Mouse (Mus musculus) MEL (cell line): ENCODE measurements at regions not wholly inside any gene's neighbourhood (a gene's known extent, or its start where the extent isn't known, plus 50 kb on each side); places are given as distances from the start of the nearest gene placed in this dataset.

Experiments used
- DNase-seq: peaks from one replicate; pipeline ENCODE4 v3.0.0; 2011; ENCODE audit warnings: low read depth, low spot score
- H3K27ac ChIP-seq: 2 replicates; pipeline ENCODE4 v1.5.1; 2012; ENCODE audit warnings: low read depth, mild to moderate bottlenecking, control low read depth, low read length, moderate library complexity; ENCODE audit not compliant: control insufficient read depth
- H3K27me3 ChIP-seq, 2 experiments: fragments of 150-350 bp in 1 of 2; sonication (generic) in 1 of 2; 2 replicates each; pipeline ENCODE4 v1.6.1; 2012; ENCODE audit warnings: low read length in 2 of 2, mild to moderate bottlenecking in 2 of 2, improper control_type of control experiment in 1 of 2, moderate library complexity in 1 of 2; ENCODE audit not compliant: insufficient read depth in 2 of 2, control insufficient read depth in 1 of 2
- H3K36me3 ChIP-seq, 2 experiments: 2 replicates each; pipeline ENCODE4 v1.6.1; 2012 to 2014; ENCODE audit warnings: low read length in 2 of 2, improper control_type of control experiment in 1 of 2, inconsistent platforms in 1 of 2, mild to moderate bottlenecking in 1 of 2; ENCODE audit not compliant: insufficient read depth in 2 of 2, control insufficient read depth in 1 of 2
- H3K4me1 ChIP-seq, 2 experiments: fragments of 150-350 bp in 1 of 2; sonication (generic) in 1 of 2; 2 replicates each; pipeline ENCODE4 v1.6.1; 2012; ENCODE audit warnings: low read length in 2 of 2, improper control_type of control experiment in 1 of 2, mild to moderate bottlenecking in 1 of 2; ENCODE audit not compliant: insufficient read depth in 2 of 2, control insufficient read depth in 1 of 2
- H3K4me3 ChIP-seq, 2 experiments: fragments of 150-350 bp in 1 of 2; sonication (generic) in 1 of 2; 2 replicates each; pipeline ENCODE4 v1.5.1; 2012; ENCODE audit warnings: low read depth in 2 of 2, low read length in 2 of 2, mild to moderate bottlenecking in 2 of 2, moderate library complexity in 2 of 2, control low read depth in 1 of 2, improper control_type of control experiment in 1 of 2; ENCODE audit not compliant: control insufficient read depth in 1 of 2, insufficient read depth in 1 of 2
- H3K79me2 ChIP-seq: 2 replicates; pipeline ENCODE4 v1.6.1; 2012; ENCODE audit warnings: mild to moderate bottlenecking, low read length, moderate library complexity; ENCODE audit not compliant: control insufficient read depth, poor library complexity, insufficient read depth
- H3K9ac ChIP-seq: 2 replicates; pipeline ENCODE4 v1.6.1; 2012; ENCODE audit warnings: low read depth, mild to moderate bottlenecking, control low read depth, low read length, moderate library complexity; ENCODE audit not compliant: control insufficient read depth, poor library complexity, severe bottlenecking
- H3K9me3 ChIP-seq: fragments of 150-350 bp; sonication (generic); replicated peaks from 2 replicates; pipeline ENCODE4 v1.6.1; 2012; ENCODE audit warnings: mild to moderate bottlenecking, low read length, improper control_type of control experiment, moderate library complexity; ENCODE audit not compliant: insufficient read depth
- CHD2 ChIP-seq: IDR thresholded peaks from 2 replicates; pipeline ENCODE4 v1.6.1; 2011; ENCODE audit warnings: low read length, improper control_type of control experiment
- E2F4 ChIP-seq: IDR thresholded peaks from 2 replicates; pipeline ENCODE4 v1.6.1; 2011; ENCODE audit warnings: low read depth, low read length, improper control_type of control experiment, borderline replicate concordance
- KAT2A ChIP-seq: conservative IDR thresholded peaks from 2 replicates; pipeline ENCODE4 v1.6.1; 2012; ENCODE audit warnings: low read depth, low read length, improper control_type of control experiment, inconsistent platforms
- MAX ChIP-seq: IDR thresholded peaks from 2 replicates; pipeline ENCODE4 v1.6.1; 2011; ENCODE audit warnings: low read length, improper control_type of control experiment
- MAZ ChIP-seq: IDR thresholded peaks from 2 replicates; pipeline ENCODE4 v1.6.1; 2012; ENCODE audit warnings: low read depth, mild to moderate bottlenecking, inconsistent platforms, low read length, improper control_type of control experiment
- MEF2A ChIP-seq: IDR thresholded peaks from 2 replicates; pipeline ENCODE4 v1.6.1; 2014; ENCODE audit warnings: low read depth, mild to moderate bottlenecking, inconsistent platforms, low read length, improper control_type of control experiment; ENCODE audit not compliant: poor library complexity, insufficient replicate concordance, severe bottlenecking; ENCODE audit errors: extremely low read depth
- MXI1 ChIP-seq: IDR thresholded peaks from 2 replicates; pipeline ENCODE4 v1.6.1; 2011; ENCODE audit warnings: mild to moderate bottlenecking, low read depth, low read length, improper control_type of control experiment
- MYB ChIP-seq: IDR thresholded peaks from 2 replicates; pipeline ENCODE4 v1.6.1; 2011; ENCODE audit warnings: mild to moderate bottlenecking, low read depth, low read length, improper control_type of control experiment
- MYC ChIP-seq: IDR thresholded peaks from 2 replicates; pipeline ENCODE4 v1.6.1; 2011; ENCODE audit warnings: low read depth, mild to moderate bottlenecking, low read length, improper control_type of control experiment, moderate library complexity
- NRF1 ChIP-seq: IDR thresholded peaks from 2 replicates; pipeline ENCODE4 v1.6.1; 2014; ENCODE audit warnings: low read depth, mild to moderate bottlenecking, inconsistent platforms, low read length, improper control_type of control experiment, moderate library complexity; ENCODE audit not compliant: poor library complexity, insufficient read depth, severe bottlenecking
- POLR2A ChIP-seq, 2 experiments: IDR thresholded peaks; 2 replicates each; pipeline ENCODE4 v1.6.1; 2011 to 2012; ENCODE audit warnings: low read length in 2 of 2, mild to moderate bottlenecking in 2 of 2, control low read depth in 1 of 2, improper control_type of control experiment in 1 of 2, low read depth in 1 of 2, moderate library complexity in 1 of 2; ENCODE audit not compliant: control insufficient read depth in 1 of 2, insufficient read depth in 1 of 2, poor library complexity in 1 of 2
- POLR2AphosphoS2 ChIP-seq: IDR thresholded peaks from 2 replicates; pipeline ENCODE4 v1.6.1; 2011; ENCODE audit warnings: low read length, improper control_type of control experiment
- SIN3A ChIP-seq: IDR thresholded peaks from 2 replicates; pipeline ENCODE4 v1.6.1; 2012; ENCODE audit warnings: low read length, improper control_type of control experiment, inconsistent platforms
- TAL1 ChIP-seq: IDR thresholded peaks from 2 replicates; pipeline ENCODE4 v1.6.1; 2012; ENCODE audit warnings: mild to moderate bottlenecking, inconsistent platforms, low read length, moderate library complexity, mixed read lengths
- UBTF ChIP-seq: IDR thresholded peaks from 2 replicates; pipeline ENCODE4 v1.6.1; 2012; ENCODE audit warnings: low read depth, mild to moderate bottlenecking, inconsistent platforms, low read length, improper control_type of control experiment, moderate library complexity, borderline replicate concordance; ENCODE audit not compliant: insufficient read depth
- USF1 ChIP-seq: IDR thresholded peaks from 2 replicates; pipeline ENCODE4 v1.6.1; 2014; ENCODE audit warnings: low read depth, mild to moderate bottlenecking, inconsistent platforms, low read length, improper control_type of control experiment, moderate library complexity
- USF2 ChIP-seq, 2 experiments: IDR thresholded peaks; 2 replicates each; pipeline ENCODE4 v1.6.1; 2011 to 2012; ENCODE audit warnings: improper control_type of control experiment in 2 of 2, low read length in 2 of 2, borderline replicate concordance in 1 of 2, inconsistent platforms in 1 of 2, low read depth in 1 of 2, mild to moderate bottlenecking in 1 of 2; ENCODE audit not compliant: insufficient read depth in 1 of 2
- ZNF384 ChIP-seq: IDR thresholded peaks from 2 replicates; pipeline ENCODE4 v1.6.1; 2012; ENCODE audit warnings: low read depth, mild to moderate bottlenecking, inconsistent platforms, low read length, improper control_type of control experiment

DNA sequence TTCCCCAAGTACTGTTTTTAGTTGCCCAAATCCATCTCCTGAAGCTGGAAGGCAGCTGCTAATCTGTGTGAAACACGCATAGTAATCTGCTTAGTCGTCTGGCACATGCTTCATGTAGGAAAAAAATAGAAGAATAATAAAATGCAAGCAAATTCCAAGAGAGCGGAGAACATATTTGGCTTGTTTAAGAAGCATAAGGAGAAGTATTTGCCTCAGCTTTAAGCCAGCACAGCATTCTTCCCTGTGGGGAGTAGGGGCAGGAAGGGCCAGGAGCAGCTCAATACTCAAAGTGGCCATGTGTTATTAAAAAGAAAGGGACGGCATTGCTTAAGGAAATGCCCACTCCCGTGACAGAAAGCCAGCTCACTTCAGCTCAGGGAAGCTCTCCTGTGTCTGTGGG, 66.8 kb upstream of the Cnksr3 start:
- Histone ChIP-seq H3K27me3 (no peaks in the 10 kb centered on the region), H3K27ac (no peak overlapping the region), H3K36me3 (no peaks in the 10 kb centered on the region), H3K4me3 (no peak overlapping the region), H3K9me3 (no peaks in the 10 kb centered on the region), H3K4me1 (no peaks in the 10 kb centered on the region), H3K9ac (no peak overlapping the region), H3K79me2 (no peaks in the 10 kb centered on the region)
- no peak for TF ChIP-seq USF1
- no peak for TF ChIP-seq MXI1
- no peak for DNase-seq

DNA sequence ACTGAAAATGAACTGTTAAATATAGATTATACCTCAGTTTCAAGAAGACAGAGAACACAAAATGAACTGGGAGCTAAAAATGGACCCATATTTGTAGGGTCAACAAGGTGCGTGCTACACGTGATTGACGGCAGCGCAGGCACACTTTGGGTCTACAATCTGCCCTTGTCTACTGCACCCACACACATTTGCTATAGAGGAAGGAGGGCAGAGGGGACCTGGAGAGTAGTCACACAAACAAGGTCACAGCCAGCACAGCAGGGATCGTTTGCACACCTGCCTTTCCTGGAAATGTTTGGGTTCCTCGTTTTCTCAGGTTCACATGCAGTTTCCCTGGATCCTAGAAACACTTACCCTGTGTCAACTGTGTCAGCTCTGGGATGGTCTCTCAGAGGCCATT, 63.3 kb upstream of the Cnksr3 start:
- TF ChIP-seq MEF2A: no peak
- no peak for TF ChIP-seq MXI1
- no peak for TF ChIP-seq USF1
- no peak for TF ChIP-seq E2F4
- TF ChIP-seq POLR2AphosphoS2: no peak
- Histone ChIP-seq H3K9me3 (no peaks in the 10 kb centered on the region), H3K27ac (no peak overlapping the region), H3K79me2 (no peaks in the 10 kb centered on the region), H3K36me3 (no peaks in the 10 kb centered on the region), H3K9ac (no peak overlapping the region), H3K27me3 (no peaks in the 10 kb centered on the region), H3K4me3 (no peak overlapping the region), H3K4me1 (no peaks in the 10 kb centered on the region)
- DNase-seq: no peak

DNA sequence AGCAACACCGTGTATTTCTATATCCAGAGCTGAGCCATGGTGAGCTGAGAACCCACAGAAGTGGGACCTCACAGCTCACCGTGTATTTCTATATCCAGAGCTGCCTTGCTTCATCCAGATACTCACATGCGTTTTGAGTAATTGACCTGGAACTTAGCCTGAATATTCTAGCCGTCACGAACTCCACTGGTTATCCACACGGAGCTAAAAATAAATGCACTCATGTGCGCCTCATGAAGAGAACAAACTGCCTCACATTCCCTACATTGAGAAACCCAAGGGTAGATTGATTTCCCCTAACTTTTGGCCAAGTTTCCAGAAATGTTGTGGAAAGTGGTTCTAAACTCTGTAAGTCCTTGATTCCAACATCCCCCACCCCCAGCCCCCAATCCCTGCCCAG, 62.4 kb upstream of the Cnksr3 start:
- no peaks in the 10 kb centered on the region for H3K9me3 ChIP-seq
- no peak for DNase-seq
- H3K79me2 ChIP-seq: no peaks in the 10 kb centered on the region
- no peaks in the 10 kb centered on the region for H3K36me3 ChIP-seq
- no peaks in the 10 kb centered on the region for H3K27me3 ChIP-seq
- H3K4me3 ChIP-seq: no peak overlapping the region
- H3K9ac ChIP-seq: no peak overlapping the region
- TF ChIP-seq UBTF (no peak), CHD2 (no peak), KAT2A (no peak), SIN3A (no peak), MYC (no peak), MAX (no peak), POLR2A (IDR thresholded peaks at IDR 0.05; ENCODE audit: control insufficient read depth in 1 of 2, insufficient read depth in 1 of 2, low read depth in 1 of 2, low read length in 2 of 2, poor library complexity in 1 of 2) (no peak), TAL1 (no peak), USF2 (IDR thresholded peaks at IDR 0.05; ENCODE audit: borderline replicate concordance in 1 of 2, insufficient read depth in 1 of 2, low read depth in 1 of 2, low read length in 2 of 2) (no peak), ZNF384 (no peak), MYB (no peak), MAZ (no peak), NRF1 (no peak)
- H3K27ac ChIP-seq: no peak overlapping the region
- H3K4me1 ChIP-seq: no peaks in the 10 kb centered on the region
